Mouse (Mus musculus) lung, postnatal 0 days (tissue): ENCODE results near the gene Elfn1.

ENCODE experiments used
- CTCF ChIP-seq: IDR thresholded peaks from 2 replicates; pipeline ENCODE4 v1.5.1; 2016; ENCODE audit warnings: antibody characterized with exemption, mild to moderate bottlenecking
- EP300 ChIP-seq: IDR thresholded peaks from 2 replicates; pipeline ENCODE4 v1.6.1; 2016; ENCODE audit warnings: antibody characterized with exemption, mild to moderate bottlenecking, control low read depth

DNA sequence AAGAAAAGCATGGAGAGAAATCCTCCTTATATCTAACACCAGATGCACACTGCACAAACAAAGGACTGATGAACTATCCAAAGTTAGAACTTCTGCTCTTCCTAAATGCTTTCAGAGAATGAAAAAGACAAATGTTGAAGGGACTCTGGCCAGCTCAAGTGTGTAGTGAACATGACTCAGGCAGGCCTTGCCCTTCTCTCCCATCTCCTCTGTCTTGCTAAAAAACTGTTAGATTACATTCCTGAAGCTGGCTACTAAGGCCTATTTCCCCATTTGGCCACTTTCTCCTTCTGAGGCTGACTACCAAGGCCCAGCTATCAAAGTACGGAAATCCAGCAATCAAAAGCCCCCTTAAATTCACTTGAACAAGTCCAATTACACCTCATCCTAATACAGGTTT is 111.9 kb downstream of the Elfn1 start:
- no peak for TF ChIP-seq CTCF
- TF ChIP-seq EP300: no peak
